Mouse (Mus musculus): ENCODE data around the gene Mllt1.

Mllt1 gene

DNA sequence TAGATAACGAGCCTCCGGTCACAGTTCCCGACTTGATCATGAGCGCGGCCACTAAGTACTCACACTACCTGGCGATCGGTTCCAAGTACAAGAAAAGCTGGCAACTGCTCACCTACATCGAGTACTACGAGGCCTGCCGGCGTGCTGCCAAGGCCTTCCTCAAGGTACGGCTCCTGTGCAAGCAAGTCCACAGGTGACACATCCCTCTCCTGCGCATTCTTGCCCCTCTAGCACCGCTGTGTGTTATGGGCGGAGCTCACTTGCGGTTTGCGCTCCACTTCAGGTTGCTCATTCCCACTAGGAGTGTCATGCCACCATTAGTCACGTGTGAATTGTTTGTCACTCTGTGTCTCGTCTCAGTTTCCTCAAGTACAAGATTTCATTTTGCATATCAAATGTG is 57.8 kb downstream of the Mllt1 start:
- no peak for DNase-seq (ENCODE audit: low spot score in 2 of 2)

- no peak for DNase-seq (ENCODE audit: low spot score in 2 of 2)
These were observed 58.2 kb downstream of the Mllt1 start for GRCm38 (mm10) chr17:56876981-56877380.

GRCm38 (mm10) chr17:56876465-56876864 is 58.8 kb downstream of the Mllt1 start:
- no peak for DNase-seq (ENCODE audit: low spot score in 2 of 2)

- no peak for DNase-seq (ENCODE audit: low spot score in 2 of 2)
These were observed 60.1 kb downstream of the Mllt1 start, which contains the start of gene 1700061G19Rik for GRCm38 (mm10) chr17:56874936-56875651. Gene 1700061G19Rik, plus strand, starts transcription at chr17:56875477.

- no peak for DNase-seq (ENCODE audit: low spot score in 2 of 2)
These were observed 61.0 kb downstream of the Mllt1 start, which contains the start of gene Acsbg2 for GRCm38 (mm10) chr17:56874237-56874636. Gene Acsbg2, minus strand, starts transcription at chr17:56874447.

DNA sequence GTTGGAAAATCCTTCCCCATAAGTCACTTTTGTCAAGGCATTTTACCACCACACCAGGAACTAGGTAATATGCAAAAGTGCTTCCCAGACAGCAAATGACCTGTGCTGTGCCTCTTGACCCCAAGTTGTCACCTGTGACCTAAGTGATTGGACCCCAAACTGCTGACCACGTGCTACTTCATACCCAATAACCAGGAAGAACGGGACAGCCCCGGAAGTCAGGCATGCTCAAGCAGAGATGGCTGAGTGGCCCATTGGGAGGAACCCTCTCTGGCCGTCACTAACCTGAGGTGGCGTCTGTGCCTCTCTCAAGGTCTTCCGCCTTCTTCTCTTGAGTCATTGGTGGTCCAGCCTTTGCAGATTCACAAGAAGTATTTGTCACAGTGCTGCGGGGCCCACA is 62.7 kb downstream of the Mllt1 start:
- no peak for DNase-seq (ENCODE audit: low spot score in 2 of 2)

GRCm38 (mm10) chr17:56871767-56872166 is 63.4 kb downstream of the Mllt1 start:
- DNase-seq (ENCODE audit: low spot score in 2 of 2) = no peak

DNA sequence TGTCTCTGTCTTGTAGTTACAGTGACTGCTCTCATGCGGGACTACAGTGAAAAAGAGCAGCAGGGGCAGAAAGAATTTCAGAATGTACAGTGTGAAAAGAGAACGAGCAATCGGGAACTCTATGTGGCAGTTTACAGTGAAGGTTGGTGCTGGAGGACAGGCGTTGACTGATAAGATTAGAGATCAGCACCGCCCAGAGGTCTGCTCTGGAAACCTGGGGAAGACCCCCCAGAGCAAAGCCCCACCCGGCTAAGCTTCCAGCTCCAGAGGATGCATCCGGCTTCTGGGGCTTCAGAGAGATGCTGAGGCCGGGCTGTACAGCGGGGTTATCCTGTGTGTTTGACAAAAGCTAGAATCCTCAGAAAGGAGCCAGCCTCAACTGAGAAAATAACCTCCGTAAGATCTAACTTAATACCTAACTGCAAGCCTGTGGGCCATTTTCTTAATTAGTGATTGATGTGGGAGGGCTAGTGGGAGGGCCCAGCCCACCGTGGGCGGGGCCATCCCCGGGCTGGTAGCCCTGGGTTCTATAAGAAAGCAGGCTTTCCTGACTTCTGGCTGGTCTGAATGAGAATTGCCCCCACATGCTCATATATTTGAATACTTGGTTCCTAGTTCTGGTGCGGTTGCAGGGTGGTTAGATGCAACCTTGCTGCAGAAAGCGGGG is 64.8 kb downstream of the Mllt1 start:
- DNase-seq (ENCODE audit: low spot score in 2 of 2) = no peak

DNA sequence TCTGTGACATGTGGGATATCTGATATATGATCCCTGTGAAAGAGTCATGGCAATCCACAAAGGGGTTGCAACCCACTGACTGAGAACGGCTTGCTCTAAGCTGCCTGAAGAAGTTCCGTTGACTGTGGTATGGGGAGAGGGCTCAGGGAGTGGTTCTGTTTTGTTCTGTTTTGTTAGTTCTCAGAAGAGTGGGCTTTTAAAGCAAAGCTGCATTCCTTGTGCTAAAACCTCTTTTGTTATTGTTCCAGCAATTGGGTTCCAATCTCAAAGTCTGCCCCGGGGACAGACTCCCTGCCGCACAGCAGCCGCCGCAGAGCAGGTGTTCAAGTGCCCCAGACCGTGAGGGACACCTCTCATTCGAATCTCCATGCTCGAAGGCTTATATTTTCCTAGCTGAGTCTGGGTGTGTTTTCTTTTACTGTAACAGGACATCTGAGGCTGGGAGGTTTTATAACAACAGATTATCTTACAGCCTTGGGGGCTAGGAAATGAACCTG is 65.7 kb downstream of the Mllt1 start:
- DNase-seq (ENCODE audit: low spot score in 2 of 2) = no peak

DNA sequence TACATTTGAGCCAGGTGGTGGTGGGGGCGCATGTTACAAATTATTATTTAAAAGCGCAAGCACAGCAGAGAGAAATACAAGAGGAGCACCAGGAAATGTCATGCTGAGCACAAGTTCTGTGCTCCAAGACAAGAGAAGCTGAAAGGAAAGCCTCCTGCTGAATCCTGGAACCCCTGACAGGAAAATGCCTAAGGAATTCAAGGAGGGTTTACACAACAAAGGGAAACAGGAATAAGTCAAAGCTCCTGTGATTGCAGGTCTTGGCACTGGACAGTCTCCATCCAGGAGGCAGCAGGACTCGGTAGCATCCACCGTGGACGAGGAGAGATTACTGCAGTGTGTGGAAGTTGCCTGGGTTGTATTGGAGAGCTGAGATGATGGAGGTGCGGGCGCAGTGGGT is 69.1 kb downstream of the Mllt1 start:
- DNase-seq (ENCODE audit: low spot score in 2 of 2) = no peak

DNA sequence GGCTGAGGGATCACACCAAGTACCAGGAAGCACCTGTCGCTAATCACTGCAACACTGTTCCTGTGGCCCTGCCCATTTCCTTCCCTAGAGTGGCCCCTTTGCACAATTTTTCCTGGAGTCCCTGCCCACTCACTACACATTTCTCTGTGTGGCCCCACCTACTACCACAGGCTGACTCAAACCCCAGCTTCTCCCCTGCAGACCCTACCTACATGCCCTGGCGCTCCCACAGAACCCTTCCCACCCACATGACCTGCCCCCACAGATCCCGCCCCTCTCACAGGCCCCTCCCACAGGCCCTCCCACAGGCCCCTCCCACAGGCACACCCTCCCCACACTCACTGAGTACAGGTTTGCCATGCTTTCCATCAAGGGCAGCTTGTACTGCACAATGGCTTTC is 74.0 kb downstream of the Mllt1 start:
- DNase-seq (ENCODE audit: low spot score in 2 of 2) = no peak

DNA sequence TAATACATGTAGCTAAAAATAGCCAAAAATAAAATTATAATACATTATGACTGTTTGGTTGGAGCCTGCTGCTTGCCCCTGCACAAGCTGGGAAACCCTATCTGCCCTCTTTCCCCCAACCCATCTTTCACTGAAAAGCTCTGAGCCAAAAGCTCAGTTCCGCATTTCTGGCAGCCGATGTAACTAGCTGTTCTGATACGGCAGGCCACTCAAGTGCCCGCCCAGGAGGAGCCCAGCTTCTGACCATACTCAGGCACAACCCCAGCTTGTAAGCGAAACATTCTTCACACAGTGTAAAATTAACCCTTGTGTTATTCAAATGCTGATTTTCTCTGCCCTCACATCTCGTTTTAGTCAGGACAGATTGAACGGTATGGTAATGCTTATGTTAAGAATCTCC is 76.3 kb downstream of the Mllt1 start:
- DNase-seq (ENCODE audit: low spot score in 2 of 2) = no peak

DNA sequence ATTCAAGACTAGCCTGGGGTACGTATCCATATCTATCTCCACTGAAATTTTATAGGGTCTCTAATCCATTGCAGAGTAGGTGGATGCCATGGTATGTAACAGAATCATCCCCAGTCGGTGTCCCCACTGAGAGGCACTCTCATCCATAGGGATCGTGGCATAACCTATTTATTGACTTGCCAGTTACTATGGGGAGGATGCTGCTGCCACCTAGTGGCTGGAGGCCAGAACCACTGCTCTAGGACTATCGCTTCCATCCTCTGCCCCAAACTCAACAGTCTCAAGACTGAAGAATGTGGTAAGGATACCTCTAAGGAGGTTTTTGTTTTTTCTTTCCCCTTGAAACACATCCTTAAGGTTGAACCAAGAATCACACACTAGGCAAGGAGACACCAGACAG is 77.0 kb downstream of the Mllt1 start:
- DNase-seq (ENCODE audit: low spot score in 2 of 2) = peak; percentile 52 to 60

- no peak for DNase-seq (ENCODE audit: low spot score in 2 of 2)
These were observed 79.8 kb downstream of the Mllt1 start for GRCm38 (mm10) chr17:56855421-56855820.

DNA sequence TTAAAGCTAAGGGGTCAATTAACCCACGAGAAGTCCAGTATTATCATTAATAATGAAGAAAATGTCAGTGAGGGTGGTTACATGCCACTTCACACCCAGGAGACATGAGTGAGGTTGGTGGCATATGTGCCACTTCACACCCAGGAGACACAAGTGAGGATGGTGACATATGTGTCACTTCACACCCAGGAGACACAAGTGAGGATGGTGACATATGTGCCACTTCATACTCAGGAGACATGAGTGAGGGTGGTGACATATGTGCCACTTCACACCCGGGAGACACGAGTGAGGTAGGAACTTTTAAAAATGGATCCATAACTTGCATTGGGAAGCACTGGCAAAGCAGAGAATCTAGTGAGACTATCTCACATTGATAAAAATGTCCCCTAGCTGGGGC is 84.0 kb downstream of the Mllt1 start:
- DNase-seq (ENCODE audit: low spot score in 2 of 2) = no peak

GRCm38 (mm10) chr17:56849710-56850109 is 85.5 kb downstream of the Mllt1 start:
- no peak for DNase-seq (ENCODE audit: low spot score in 2 of 2)

DNA sequence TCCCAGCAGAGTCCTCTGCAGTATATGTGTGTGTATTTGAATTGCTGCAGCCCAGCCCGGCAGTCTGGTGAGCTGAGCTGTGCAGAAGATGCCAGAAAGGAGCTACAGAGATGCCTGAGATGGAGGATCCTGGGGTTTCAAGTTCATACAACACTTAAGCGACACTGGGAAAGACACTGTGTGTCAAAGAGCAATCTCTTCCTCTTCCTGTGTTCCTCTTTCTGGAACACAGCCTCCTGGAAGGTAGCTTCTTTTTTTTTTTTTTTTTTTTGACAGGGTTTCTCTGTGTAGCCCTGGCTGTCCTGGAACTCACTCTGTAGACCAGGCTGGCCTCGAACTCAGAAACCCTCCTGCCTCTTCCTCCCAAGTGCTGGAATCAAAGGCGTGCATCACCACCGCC is 86.4 kb downstream of the Mllt1 start:
- DNase-seq (ENCODE audit: low spot score in 2 of 2) = no peak

GRCm38 (mm10) chr17:56843678-56844077 is 91.5 kb downstream of the Mllt1 start:
- DNase-seq (ENCODE audit: low spot score in 2 of 2) = peak in 1 of 2 experiments; percentile 25

Measured in spleen, postnatal 36 days (tissue).